Mouse (Mus musculus) hindbrain, postnatal 0 days (tissue): Measurements from ENCODE around the gene Lsp1. TPM values are rescaled to one million over a fixed set of nuclear protein-coding genes. Genes with fewer than 3 reads are reported as not detected.

Experiments
- ATAC-seq: fragments of 200-750 bp; cut with Nextera tagmentation; 2 replicates; pipeline ENCODE4 v1.8.0; 2017; ENCODE audit warnings: mild to moderate bottlenecking, moderate TSS enrichment, moderate library complexity
- DNase-seq: peaks from one replicate; pipeline ENCODE4 v3.0.0-alpha.2; 2015; ENCODE audit warnings: low spot score
- H3K27ac ChIP-seq: fragments of 300-500 bp; sonication (generic); 2 replicates; pipeline ENCODE4 v1.5.1; 2014; ENCODE audit warnings: mild to moderate bottlenecking
- H3K27me3 ChIP-seq: fragments of 300-500 bp; sonication (generic); 2 replicates; pipeline ENCODE4 v1.6.1; 2014; ENCODE audit warnings: low read length, mixed read lengths; ENCODE audit not compliant: insufficient read depth
- H3K36me3 ChIP-seq: fragments of 300-500 bp; sonication (generic); 2 replicates; pipeline ENCODE4 v1.6.1; 2014; ENCODE audit warnings: low read length, mixed read lengths; ENCODE audit not compliant: insufficient read depth
- H3K4me1 ChIP-seq: fragments of 300-500 bp; sonication (generic); 2 replicates; pipeline ENCODE4 v1.6.1; 2014; ENCODE audit warnings: antibody characterized with exemption, low read length, mixed read lengths; ENCODE audit not compliant: insufficient read depth
- H3K4me2 ChIP-seq: fragments of 300-500 bp; sonication (generic); 2 replicates; pipeline ENCODE4 v1.6.1; 2014; ENCODE audit warnings: low read depth, mild to moderate bottlenecking, low read length, moderate library complexity, mixed read lengths
- H3K4me3 ChIP-seq: fragments of 300-500 bp; sonication (generic); 2 replicates; pipeline ENCODE4 v1.5.1; 2014; ENCODE audit warnings: low read length
- H3K9ac ChIP-seq: fragments of 300-500 bp; sonication (generic); replicated peaks from 2 replicates; pipeline ENCODE4 v1.6.1; 2014; ENCODE audit warnings: mild to moderate bottlenecking, low read length, moderate library complexity, mixed read lengths
- H3K9me3 ChIP-seq: fragments of 300-500 bp; sonication (generic); 2 replicates; pipeline ENCODE4 v1.6.1; 2016; ENCODE audit warnings: low read length, mixed read lengths
- CTCF ChIP-seq: IDR thresholded peaks from 2 replicates; pipeline ENCODE4 v1.5.1; 2016; ENCODE audit warnings: antibody characterized with exemption, control low read depth, low read depth
- WGBS: fragments of 180-500 bp; shearing (Covaris S2); extraction: QIAGEN DNeasy Blood & Tissue Kit; methylation state at CpG from one replicate; pipeline ENCODE4 v1.1.7; 2014; 5-methylcytosine and 5-hydroxymethylcytosine counted together
- polyA plus RNA-seq: library from polyadenylated mRNA; unstranded; fragments of >200 nt; fragmentation: Nextera tagmentation; extraction: Ambion mirVana; gene quantifications from 2 replicates; pipeline ENCODE4 v1.2.1, GENCODE M21; 2015
- total RNA-seq: library from RNA; depleted of rRNA; stranded (reverse); fragments of >200 nt; gene quantifications from 2 replicates; pipeline ENCODE4 v1.2.3, GENCODE M21; 2014; rRNA removed

Lsp1 gene
- total RNA-seq, result 4.6 and 16.6 TPM in 2 replicates
- polyA plus RNA-seq, result 6.6 and 7.2 TPM in 2 replicates

GRCm38 (mm10) chr7:142460636-142461077 is at the start of gene Lsp1:
Lsp1 (plus strand) TSS chr7:142460809.
- ATAC-seq (no peak), DNase-seq (no peak)
- Histone ChIP-seq H3K4me2 (no peak within 1 kb of the TSS), H3K27ac (no peak within 1 kb of the TSS), H3K9ac (no peak within 1 kb of the TSS), H3K4me3 (no peak within 1 kb of the TSS), H3K27me3 (no peaks in the 10 kb centered on the region), H3K36me3 (no peaks in the 10 kb centered on the region), H3K4me1 (peaks cover 13% of the 10 kb centered on the region; the same call in 1 of the 2 replicates), H3K9me3 (no peaks in the 10 kb centered on the region)
- 96% methylated on average over 7 of the region's 7 CpGs for WGBS
- TF ChIP-seq CTCF, result no peak

DNA sequence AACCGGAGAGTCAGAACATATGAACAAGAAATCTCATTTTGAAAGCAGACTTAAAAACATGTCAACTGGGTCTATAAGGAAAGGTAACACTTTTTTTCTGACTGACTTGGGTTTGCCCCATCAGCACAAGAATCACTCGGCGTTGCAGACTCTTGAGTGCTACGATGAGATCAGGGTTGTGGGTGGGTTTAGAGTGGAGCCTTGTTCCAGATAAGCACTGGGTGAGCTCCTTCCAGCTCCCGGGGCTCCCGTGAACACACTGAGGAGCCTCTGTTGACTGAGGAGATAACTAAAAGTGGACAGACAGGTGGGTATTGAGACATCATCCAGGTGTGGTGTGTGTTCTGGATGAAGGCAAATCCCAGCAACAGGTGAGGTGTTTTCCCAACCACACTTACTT is 47.3 kb upstream of the Lsp1 start:
- no peak overlapping the region for H3K4me3 ChIP-seq
- no peak overlapping the region for H3K4me2 ChIP-seq
- no peaks in the 10 kb centered on the region for H3K4me1 ChIP-seq
- no peak for TF ChIP-seq CTCF
- 92% methylated on average over 6 of the region's 6 CpGs for WGBS
- H3K9me3 ChIP-seq, result no peaks in the 10 kb centered on the region
- DNase-seq, result no peak
- H3K9ac ChIP-seq, result no peak overlapping the region
- H3K36me3 ChIP-seq, result no peaks in the 10 kb centered on the region
- ATAC-seq, result no peak
- no peak overlapping the region for H3K27ac ChIP-seq
- H3K27me3 ChIP-seq, result no peaks in the 10 kb centered on the region; the same call in 1 of the 2 replicates

DNA sequence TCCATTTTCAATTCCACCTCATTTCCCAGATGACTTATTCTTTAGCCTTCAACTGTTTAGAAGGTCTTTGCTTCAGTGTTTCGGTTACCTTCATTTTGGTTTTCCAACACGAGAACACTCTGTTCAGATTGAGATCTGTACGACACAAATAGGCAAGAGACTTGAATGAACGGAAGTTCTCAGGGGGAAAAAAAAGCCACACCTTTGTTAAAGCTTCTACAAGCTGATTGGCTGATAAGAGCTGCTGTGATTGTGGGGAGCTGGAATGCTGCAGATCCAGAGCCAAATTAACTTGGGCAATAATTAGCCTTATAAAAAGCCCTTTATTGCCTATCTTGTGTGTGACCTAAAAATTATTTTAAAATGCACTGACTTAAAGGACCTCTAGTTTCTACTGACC is 45.3 kb upstream of the Lsp1 start:
- no peak for TF ChIP-seq CTCF
- Histone ChIP-seq H3K36me3 (no peaks in the 10 kb centered on the region), H3K27ac (no peak overlapping the region), H3K4me3 (no peak overlapping the region), H3K9me3 (no peaks in the 10 kb centered on the region), H3K27me3 (no peaks in the 10 kb centered on the region; the same call in 1 of the 2 replicates), H3K4me2 (no peak overlapping the region), H3K4me1 (no peaks in the 10 kb centered on the region), H3K9ac (no peak overlapping the region)
- whole genome bisulfite sequencing, result 57% methylated on average over 4 of the region's 4 CpGs
- ATAC-seq (no peak), DNase-seq (no peak)

GRCm38 (mm10) chr7:142416225-142416624 is 44.4 kb upstream of the Lsp1 start:
- H3K4me1 ChIP-seq, result no peaks in the 10 kb centered on the region
- TF ChIP-seq CTCF, result no peak
- H3K9me3 ChIP-seq, result no peaks in the 10 kb centered on the region
- no peak overlapping the region for H3K9ac ChIP-seq
- H3K4me2 ChIP-seq, result no peak overlapping the region
- DNase-seq (no peak), ATAC-seq (no peak)
- H3K36me3 ChIP-seq, result no peaks in the 10 kb centered on the region
- H3K4me3 ChIP-seq, result no peak overlapping the region
- H3K27me3 ChIP-seq, result no peaks in the 10 kb centered on the region; the same call in 1 of the 2 replicates
- no peak overlapping the region for H3K27ac ChIP-seq
- WGBS, result 67% methylated on average over 3 of the region's 3 CpGs

DNA sequence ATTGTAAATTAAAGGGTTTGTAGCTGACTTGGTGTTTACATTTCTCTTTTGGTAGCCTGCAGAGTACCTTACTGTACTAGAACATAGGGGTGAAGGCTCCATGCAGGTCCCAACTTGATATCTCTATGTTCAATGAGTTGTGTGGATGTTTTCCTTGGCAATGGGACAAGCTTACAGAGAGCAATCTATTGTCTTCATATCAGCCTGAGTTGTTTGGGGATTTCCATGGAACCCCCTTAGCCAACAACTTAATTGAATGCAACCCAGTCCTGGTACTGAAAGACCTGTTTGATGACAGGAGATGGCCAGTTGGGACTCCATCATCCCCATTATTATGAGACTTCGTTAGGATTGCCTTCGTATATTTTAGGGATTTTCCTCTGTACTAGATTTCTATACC is 42.6 kb upstream of the Lsp1 start:
- no peak overlapping the region for H3K4me3 ChIP-seq
- TF ChIP-seq CTCF, result no peak
- H3K27ac ChIP-seq, result no peak overlapping the region
- H3K4me2 ChIP-seq, result no peak overlapping the region
- ATAC-seq (no peak), DNase-seq (no peak)
- H3K36me3 ChIP-seq, result no peaks in the 10 kb centered on the region
- no peak overlapping the region for H3K9ac ChIP-seq
- H3K9me3 ChIP-seq, result no peaks in the 10 kb centered on the region
- WGBS, result 93% methylated on average over 2 of the region's 2 CpGs
- H3K27me3 ChIP-seq, result no peaks in the 10 kb centered on the region; the same call in 1 of the 2 replicates
- H3K4me1 ChIP-seq, result no peaks in the 10 kb centered on the region

GRCm38 (mm10) chr7:142418679-142419078 is 41.9 kb upstream of the Lsp1 start:
- DNase-seq (no peak), ATAC-seq (no peak)
- Histone ChIP-seq H3K9me3 (no peaks in the 10 kb centered on the region), H3K27ac (no peak overlapping the region), H3K36me3 (no peaks in the 10 kb centered on the region), H3K27me3 (no peaks in the 10 kb centered on the region; the same call in 1 of the 2 replicates), H3K4me3 (no peak overlapping the region), H3K4me2 (no peak overlapping the region), H3K9ac (no peak overlapping the region), H3K4me1 (no peaks in the 10 kb centered on the region)
- WGBS, result 87% methylated on average over 8 of the region's 8 CpGs
- TF ChIP-seq CTCF, result no peak

- TF ChIP-seq CTCF, result no peak
- Histone ChIP-seq H3K36me3 (no peaks in the 10 kb centered on the region), H3K27ac (no peak overlapping the region), H3K27me3 (no peaks in the 10 kb centered on the region; the same call in 1 of the 2 replicates), H3K4me2 (no peak overlapping the region), H3K9ac (no peak overlapping the region), H3K9me3 (no peaks in the 10 kb centered on the region), H3K4me1 (no peaks in the 10 kb centered on the region), H3K4me3 (no peak overlapping the region)
- WGBS, result 82% methylated on average over 5 of the region's 5 CpGs
- ATAC-seq (no peak), DNase-seq (no peak)
Measured at GRCm38 (mm10) chr7:142419887-142420286, 40.7 kb upstream of the Lsp1 start.
